Mouse (Mus musculus): Measurements from ENCODE around the gene Tnp2.
A peak's percentile ranks its signal among the peaks of the same experiment; 100 is the strongest.

Tnp2 gene

GRCm38 (mm10) chr16:10787548-10788058 lies 857 bp downstream of the Tnp2 start:
- DNase-seq, result no peak

GRCm38 (mm10) chr16:10786782-10787547 lies 1.5 kb downstream of the Tnp2 start:
- DNase-seq, result no peak

GRCm38 (mm10) chr16:10786288-10786687 lies 2.2 kb downstream of the Tnp2 start:
- peak; percentile 66 to 72 for DNase-seq

GRCm38 (mm10) chr16:10785371-10786231 lies 2.9 kb downstream of the Tnp2 start, which contains the start of gene Socs1:
TSS of gene Socs1 (minus strand) at chr16:10785536.
- peak; percentile 86 to 89 for DNase-seq

GRCm38 (mm10) chr16:10784793-10785370 lies 3.6 kb downstream of the Tnp2 start:
- peak; percentile 85 to 94 for DNase-seq

GRCm38 (mm10) chr16:10783883-10784792 lies 4.3 kb downstream of the Tnp2 start:
- DNase-seq, result peak; percentile 23 to 51

- DNase-seq, result no peak
These were observed 5.0 kb downstream of the Tnp2 start for GRCm38 (mm10) chr16:10783451-10783850.

- no peak for DNase-seq
These were observed 5.4 kb downstream of the Tnp2 start for GRCm38 (mm10) chr16:10783152-10783434.

GRCm38 (mm10) chr16:10782377-10783151 lies 5.9 kb downstream of the Tnp2 start:
- DNase-seq, result no peak

- DNase-seq, result no peak
These were observed 6.5 kb downstream of the Tnp2 start for GRCm38 (mm10) chr16:10781862-10782371.

GRCm38 (mm10) chr16:10780631-10781120 lies 7.8 kb downstream of the Tnp2 start:
- DNase-seq, result no peak

- DNase-seq, result no peak
These were observed 10.8 kb downstream of the Tnp2 start for GRCm38 (mm10) chr16:10777579-10778160.

GRCm38 (mm10) chr16:10776322-10776721 lies 12.1 kb downstream of the Tnp2 start:
- DNase-seq, result no peak

GRCm38 (mm10) chr16:10774726-10775125 lies 13.7 kb downstream of the Tnp2 start:
- DNase-seq, result no peak

- DNase-seq, result no peak
These were observed 14.9 kb downstream of the Tnp2 start for GRCm38 (mm10) chr16:10773543-10773942.

- DNase-seq, result peak; percentile 31 to 42
These were observed 16.5 kb downstream of the Tnp2 start for GRCm38 (mm10) chr16:10771769-10772510.

- no peak for DNase-seq
These were observed 17.7 kb downstream of the Tnp2 start for GRCm38 (mm10) chr16:10770531-10771325.

- peak; percentile 49 to 58 for DNase-seq
These were observed 18.8 kb downstream of the Tnp2 start for GRCm38 (mm10) chr16:10769661-10770060.

- DNase-seq, result peak in 1 of 2 experiments; percentile 36
These were observed 19.6 kb downstream of the Tnp2 start for GRCm38 (mm10) chr16:10768821-10769220.

Data from spleen, adult 18-20 months (tissue).